Mouse (Mus musculus): ENCODE measurements at regions not wholly inside any gene's neighbourhood (a gene's known extent, or its start where the extent isn't known, plus 50 kb on each side); places are given as distances from the start of the nearest gene placed in this dataset.

DNA sequence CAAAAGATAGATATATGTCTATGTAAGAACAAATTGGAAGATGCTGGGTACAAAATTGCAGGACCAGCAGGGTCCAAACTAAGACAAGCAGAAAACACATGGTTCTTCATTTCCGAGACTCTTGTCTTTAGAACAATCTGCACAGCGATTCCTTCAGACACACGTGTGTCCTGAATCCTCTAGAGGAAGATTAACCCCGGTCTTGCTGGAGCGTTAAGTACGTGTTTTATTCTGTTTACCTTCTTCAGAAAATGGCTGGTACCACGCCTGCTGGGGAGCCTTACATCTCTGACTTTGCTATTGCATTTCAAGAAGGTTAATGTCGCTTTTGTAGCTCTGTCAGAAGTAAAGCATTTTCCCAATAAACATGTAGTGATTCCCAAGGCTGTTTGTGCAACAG lies 87.3 kb upstream of the Sox2 start:
- no peak for ATAC-seq (ENCODE audit: insufficient number of reproducible peaks, low FRiP score, low TSS enrichment, low read depth)
- 48% methylated on average over 8 of the region's 8 CpGs for WGBS

DNA sequence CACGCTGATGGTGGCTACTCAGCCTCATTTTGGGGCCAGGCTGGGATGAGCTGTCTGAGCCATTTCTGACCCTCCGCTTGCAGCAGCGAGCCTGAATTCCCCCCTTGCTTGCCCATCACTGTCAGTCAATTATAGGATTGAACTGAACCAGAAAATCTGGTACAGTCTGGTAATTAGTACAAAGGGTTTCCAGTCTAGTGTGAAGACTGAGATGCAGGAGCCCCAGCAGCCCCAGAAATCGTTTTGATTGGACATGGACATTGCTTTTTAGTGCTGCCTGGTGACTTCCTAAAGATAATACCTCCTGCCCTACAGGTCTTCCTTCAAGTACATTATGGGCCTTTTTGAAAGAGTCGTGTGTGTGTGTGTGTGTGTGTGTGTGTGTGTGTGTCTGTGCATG lies 88.5 kb upstream of the Sox2 start:
- no peak for ATAC-seq (ENCODE audit: insufficient number of reproducible peaks, low FRiP score, low TSS enrichment, low read depth)
- H3K4me2 ChIP-seq (replicated peaks), result no peak overlapping the region
- H3K4me1 ChIP-seq, result no peaks in the 10 kb centered on the region

More for the DNA sequence above, 87.3 kb upstream of the Sox2 start:
- Histone ChIP-seq H3K36me3 (no peaks in the 10 kb centered on the region), H3K9me3 (replicated peaks) (no peaks in the 10 kb centered on the region), H3K27ac (replicated peaks) (no peak overlapping the region), H3K4me2 (replicated peaks) (no peak overlapping the region), H3K9ac (no peak overlapping the region), H3K4me3 (replicated peaks) (no peak overlapping the region), H3K4me1 (no peaks in the 10 kb centered on the region), H3K27me3 (no peaks in the 10 kb centered on the region)

DNA sequence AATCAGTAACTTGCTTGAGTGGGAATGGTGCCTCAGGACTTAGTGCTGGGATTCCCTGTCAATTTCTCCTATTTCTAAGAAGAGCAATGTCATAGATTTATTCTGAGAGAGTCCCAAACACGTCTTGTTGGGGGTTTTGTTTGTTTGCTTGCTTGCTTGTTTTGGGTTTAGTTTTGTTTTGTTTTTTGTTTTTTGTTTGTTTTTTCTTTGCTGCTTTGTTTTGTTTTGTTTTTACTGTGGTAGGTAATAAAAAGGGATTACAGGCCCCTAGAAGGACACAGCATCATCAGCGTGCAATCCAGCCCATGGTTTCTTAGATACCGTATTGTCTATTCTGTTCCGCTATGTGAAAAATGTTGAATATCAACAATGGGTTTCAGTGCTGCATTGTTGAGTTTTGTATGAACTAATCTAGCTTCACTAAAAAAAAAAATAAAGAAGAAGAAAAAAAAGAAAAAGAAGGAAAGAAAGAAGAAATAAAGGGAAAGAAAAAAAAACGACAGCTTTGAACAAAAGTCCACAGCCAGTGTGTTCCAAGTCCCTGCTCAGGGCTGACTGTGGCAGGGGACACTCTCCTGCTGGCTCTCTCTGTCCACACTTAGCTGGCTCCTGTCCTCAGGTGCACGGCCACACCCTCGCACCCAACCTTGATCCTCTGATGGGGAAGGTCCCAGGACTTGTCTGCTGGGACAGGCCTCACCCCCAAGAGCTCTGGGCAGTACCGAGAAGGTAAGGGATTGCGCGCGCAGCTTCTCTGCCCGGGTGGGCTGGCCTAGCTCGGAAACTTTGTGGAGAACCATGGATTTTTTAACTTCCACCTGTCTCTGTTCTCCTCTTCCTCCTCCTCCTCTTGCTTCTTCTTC lies 90.1 kb upstream of the Sox2 start:
- WGBS, result 58% methylated on average over 13 of the region's 13 CpGs
- H3K9me3 ChIP-seq (replicated peaks), result no peaks in the 10 kb centered on the region
- H3K27ac ChIP-seq (replicated peaks), result no peak overlapping the region
- no peaks in the 10 kb centered on the region for H3K36me3 ChIP-seq
- no peak overlapping the region for H3K4me3 ChIP-seq (replicated peaks)
- no peak for ATAC-seq (ENCODE audit: insufficient number of reproducible peaks, low FRiP score, low TSS enrichment, low read depth)
- no peak overlapping the region for H3K4me2 ChIP-seq (replicated peaks)
- no peaks in the 10 kb centered on the region for H3K4me1 ChIP-seq
- no peaks in the 10 kb centered on the region for H3K27me3 ChIP-seq
- no peak overlapping the region for H3K9ac ChIP-seq

More for the DNA sequence above, 88.5 kb upstream of the Sox2 start:
- WGBS, result 27% methylated on average over 5 of the region's 5 CpGs
- Histone ChIP-seq H3K9ac (no peak overlapping the region), H3K36me3 (no peaks in the 10 kb centered on the region), H3K4me3 (replicated peaks) (no peak overlapping the region), H3K9me3 (replicated peaks) (no peaks in the 10 kb centered on the region), H3K27me3 (no peaks in the 10 kb centered on the region), H3K27ac (replicated peaks) (no peak overlapping the region)

DNA sequence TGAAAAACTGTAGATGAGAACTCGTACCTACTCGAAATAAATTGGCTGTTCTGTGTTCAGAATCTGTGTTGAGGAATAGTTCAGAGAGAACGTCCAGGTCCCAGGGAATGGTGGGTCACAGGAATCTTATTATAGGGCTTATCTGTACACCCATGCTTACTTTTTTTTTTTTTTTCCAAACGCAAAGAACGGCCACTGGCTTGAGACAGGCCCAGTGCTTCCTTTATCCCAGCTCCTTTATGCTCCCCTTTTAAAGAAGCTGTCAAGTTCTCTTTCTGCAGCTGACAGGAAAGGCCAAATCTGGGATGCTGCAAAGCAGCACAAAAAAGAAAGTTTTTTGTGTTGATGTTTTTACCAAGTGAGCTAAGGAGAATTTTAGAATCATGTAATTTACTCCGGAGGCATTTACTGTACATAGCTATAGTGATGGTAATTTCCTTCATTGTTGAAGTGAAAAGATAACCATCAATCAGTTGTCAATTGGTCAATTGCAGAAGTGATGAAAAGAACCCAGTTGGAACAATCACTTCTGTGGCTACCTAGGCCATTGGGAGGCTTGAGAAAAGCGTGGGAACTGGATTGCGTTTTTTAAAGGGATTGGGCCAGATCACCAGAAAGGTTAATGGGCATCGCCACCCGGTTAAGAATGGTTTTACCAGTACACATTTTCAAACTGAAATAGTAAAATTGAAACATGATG lies 91.2 kb upstream of the Sox2 start:
- Histone ChIP-seq H3K9ac (no peak overlapping the region), H3K9me3 (replicated peaks) (no peaks in the 10 kb centered on the region), H3K4me2 (replicated peaks) (no peak overlapping the region), H3K27me3 (no peaks in the 10 kb centered on the region), H3K36me3 (no peaks in the 10 kb centered on the region), H3K4me1 (no peaks in the 10 kb centered on the region), H3K4me3 (replicated peaks) (no peak overlapping the region), H3K27ac (replicated peaks) (no peak overlapping the region)
- 65% methylated on average over 10 of the region's 10 CpGs for WGBS
- no peak for ATAC-seq (ENCODE audit: insufficient number of reproducible peaks, low FRiP score, low TSS enrichment, low read depth)

DNA sequence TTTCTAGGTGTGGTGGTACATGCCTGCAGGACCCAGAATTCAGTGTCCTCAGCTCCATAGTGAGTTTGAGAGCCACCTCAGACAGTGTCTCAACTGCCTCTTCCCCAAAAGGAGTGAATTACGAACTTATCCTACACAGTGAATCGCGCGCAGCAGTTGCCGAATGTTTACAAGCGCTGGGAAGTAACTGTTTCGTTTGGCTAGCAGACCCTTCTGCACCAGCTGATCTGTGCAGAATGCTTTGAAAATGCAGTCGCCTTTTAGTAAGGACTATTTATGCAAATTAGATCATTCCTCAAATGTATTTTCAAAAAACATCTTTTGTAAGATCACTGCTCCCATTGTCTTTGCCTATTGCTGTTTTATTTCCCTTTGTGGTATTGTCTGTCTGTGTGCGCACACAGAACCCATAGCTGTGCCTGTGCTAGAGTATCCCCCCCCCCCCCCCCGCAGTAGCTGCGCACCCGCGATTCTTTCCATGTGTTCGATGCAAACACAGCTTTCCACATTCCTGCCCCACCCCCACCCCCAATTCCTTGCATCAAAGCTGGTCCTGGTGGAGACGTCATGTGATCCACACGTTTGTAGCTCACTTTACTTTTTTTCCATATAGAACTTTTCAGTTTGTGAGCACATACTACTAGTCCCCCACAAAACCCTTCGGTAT lies 97.5 kb upstream of the Sox2 start:
- ATAC-seq (ENCODE audit: insufficient number of reproducible peaks, low FRiP score, low TSS enrichment, low read depth), result no peak

DNA sequence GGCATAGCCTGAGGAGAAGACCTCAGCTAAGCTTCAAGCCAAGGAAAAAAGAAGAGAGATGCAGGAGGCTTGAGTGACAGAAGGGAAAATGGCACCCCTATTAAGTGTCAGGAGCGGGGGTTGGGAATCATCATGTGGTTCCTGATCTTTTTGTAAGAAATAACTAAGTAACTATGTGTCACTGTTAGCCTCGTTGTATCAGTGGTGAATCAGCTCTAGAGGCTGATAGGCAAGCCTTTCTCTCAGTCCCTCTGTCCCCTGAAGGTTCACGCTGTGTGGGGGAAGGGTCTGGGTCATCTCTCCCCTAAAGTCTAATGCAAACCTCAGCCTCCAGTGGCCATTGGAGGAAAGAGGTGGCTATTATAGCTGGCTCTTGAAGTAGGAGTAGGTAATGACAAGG lies 99.1 kb upstream of the Sox2 start:
- no peaks in the 10 kb centered on the region for H3K27me3 ChIP-seq

More for the DNA sequence above, 97.5 kb upstream of the Sox2 start:
- 32% methylated on average over 17 of the region's 17 CpGs for WGBS
- Histone ChIP-seq H3K27me3 (no peaks in the 10 kb centered on the region), H3K9me3 (replicated peaks) (no peaks in the 10 kb centered on the region), H3K36me3 (no peaks in the 10 kb centered on the region), H3K27ac (replicated peaks) (no peak overlapping the region), H3K4me3 (replicated peaks) (no peak overlapping the region), H3K9ac (no peak overlapping the region), H3K4me1 (no peaks in the 10 kb centered on the region), H3K4me2 (replicated peaks) (peak overlapping the region; percentile 29; the same call in 1 of the 2 replicates)

DNA sequence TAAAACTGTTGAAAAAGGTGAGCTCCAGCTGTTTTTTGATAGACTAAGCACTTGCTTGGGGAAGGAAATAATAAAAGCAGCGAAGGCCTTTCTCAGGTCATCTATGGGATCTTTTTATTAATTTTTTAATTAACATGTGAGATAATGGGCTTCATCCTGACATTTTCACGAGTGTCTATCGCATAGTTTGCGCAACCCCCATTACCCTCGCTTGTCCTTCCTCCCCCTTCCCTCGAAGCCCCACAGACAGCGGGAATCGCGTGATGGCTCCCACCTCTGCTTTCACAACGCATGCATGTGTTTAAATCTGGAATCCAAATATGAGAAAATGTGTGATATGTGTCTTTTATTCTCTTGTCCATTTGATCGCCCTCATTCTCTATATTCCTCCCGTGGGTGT lies 100.0 kb upstream of the Sox2 start:
- 77% methylated on average over 12 of the region's 12 CpGs for WGBS
- ATAC-seq (ENCODE audit: insufficient number of reproducible peaks, low FRiP score, low TSS enrichment, low read depth), result no peak

More for the DNA sequence above, 99.1 kb upstream of the Sox2 start:
- WGBS, result 59% methylated on average over 3 of the region's 3 CpGs
- Histone ChIP-seq H3K9me3 (replicated peaks) (no peaks in the 10 kb centered on the region), H3K9ac (no peak overlapping the region), H3K36me3 (no peaks in the 10 kb centered on the region), H3K27ac (replicated peaks) (no peak overlapping the region), H3K4me3 (replicated peaks) (no peak overlapping the region), H3K4me2 (replicated peaks) (no peak overlapping the region), H3K4me1 (no peaks in the 10 kb centered on the region)
- no peak for ATAC-seq (ENCODE audit: insufficient number of reproducible peaks, low FRiP score, low TSS enrichment, low read depth)

DNA sequence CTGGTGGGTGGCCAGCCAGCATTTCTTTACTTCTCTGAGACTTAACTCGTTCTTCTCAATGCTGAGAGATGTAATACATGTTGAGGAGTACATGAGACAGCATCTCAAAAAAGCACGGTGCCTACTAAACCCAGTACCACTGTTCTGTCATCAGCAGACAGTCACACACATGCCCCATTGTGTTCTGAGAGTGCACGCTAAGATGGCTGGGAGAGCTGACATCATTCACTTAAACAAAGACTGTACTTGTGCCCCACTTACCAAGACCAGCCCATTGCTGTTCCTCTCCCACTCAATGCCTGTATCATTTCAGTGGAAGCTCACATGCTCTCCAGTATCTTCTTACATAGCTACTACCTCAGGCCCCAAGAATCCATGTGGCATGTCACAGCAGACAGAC lies 117.8 kb upstream of the Sox2 start:
- Histone ChIP-seq H3K36me3 (no peaks in the 10 kb centered on the region), H3K4me2 (replicated peaks) (no peak overlapping the region), H3K9ac (no peak overlapping the region), H3K27ac (replicated peaks) (no peak overlapping the region), H3K9me3 (replicated peaks) (no peaks in the 10 kb centered on the region), H3K27me3 (no peaks in the 10 kb centered on the region), H3K4me3 (replicated peaks) (no peak overlapping the region), H3K4me1 (0 out of 2 replicates have a peak, but pooled peaks cover 5% of the 10 kb centered on the region)
- WGBS, result 36% methylated on average over 3 of the region's 3 CpGs
- ATAC-seq (ENCODE audit: insufficient number of reproducible peaks, low FRiP score, low TSS enrichment, low read depth), result peak; percentile 11; the same call in 1 of the 2 replicates

More for the DNA sequence above, 100.0 kb upstream of the Sox2 start:
- Histone ChIP-seq H3K27me3 (no peaks in the 10 kb centered on the region), H3K27ac (replicated peaks) (no peak overlapping the region), H3K9me3 (replicated peaks) (no peaks in the 10 kb centered on the region), H3K4me1 (no peaks in the 10 kb centered on the region), H3K9ac (no peak overlapping the region), H3K4me2 (replicated peaks) (no peak overlapping the region), H3K4me3 (replicated peaks) (no peak overlapping the region), H3K36me3 (no peaks in the 10 kb centered on the region)

DNA sequence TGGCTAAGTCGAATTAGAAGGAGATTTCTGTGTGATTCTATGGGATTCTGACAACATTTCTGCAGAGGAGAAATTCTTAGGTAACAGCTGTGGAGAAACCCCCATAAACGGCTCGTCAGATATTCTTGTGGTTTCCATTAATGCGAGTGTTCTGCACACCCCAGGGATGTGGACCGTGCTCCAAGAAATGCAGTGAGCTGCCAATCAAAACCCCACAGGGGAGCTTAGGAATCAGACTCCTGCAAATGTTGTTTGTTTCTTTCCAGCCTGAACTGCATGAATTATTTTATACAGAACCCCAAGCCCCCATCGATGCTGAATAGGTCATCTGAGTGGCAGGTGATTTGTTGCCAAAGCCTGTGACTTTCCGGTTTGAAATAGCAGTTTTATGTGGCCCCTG lies 118.4 kb upstream of the Sox2 start:
- no peak for ATAC-seq (ENCODE audit: insufficient number of reproducible peaks, low FRiP score, low TSS enrichment, low read depth)
- Histone ChIP-seq H3K4me2 (replicated peaks) (no peak overlapping the region), H3K36me3 (no peaks in the 10 kb centered on the region), H3K27me3 (no peaks in the 10 kb centered on the region), H3K9ac (no peak overlapping the region), H3K9me3 (replicated peaks) (no peaks in the 10 kb centered on the region), H3K27ac (replicated peaks) (no peak overlapping the region), H3K4me1 (0 out of 2 replicates have a peak, but pooled peaks cover 5% of the 10 kb centered on the region), H3K4me3 (replicated peaks) (no peak overlapping the region)
- WGBS, result 30% methylated on average over 7 of the region's 7 CpGs

DNA sequence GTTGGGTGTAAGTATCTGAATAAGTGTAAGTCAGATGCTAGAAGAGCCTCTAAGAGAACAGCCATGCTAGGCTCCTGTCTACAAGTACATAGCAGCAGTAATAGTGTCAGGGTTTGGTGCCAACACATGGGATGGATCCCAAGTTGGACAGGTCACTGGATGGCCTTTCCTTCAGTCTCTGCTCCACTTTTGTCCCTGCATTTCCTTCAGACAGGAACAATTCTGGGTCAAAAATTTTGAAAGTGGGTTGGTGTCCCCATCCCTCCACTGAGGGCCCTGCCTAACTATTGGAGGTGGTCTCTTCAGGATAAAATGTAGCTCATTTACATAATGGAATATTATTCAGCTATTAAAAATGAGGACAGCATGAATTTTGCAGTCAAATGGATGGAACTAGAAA lies 122.7 kb upstream of the Sox2 start:
- Histone ChIP-seq H3K27ac (replicated peaks) (no peak overlapping the region), H3K4me1 (0 out of 2 replicates have a peak, but pooled peaks cover 5% of the 10 kb centered on the region), H3K9me3 (replicated peaks) (0 out of 2 replicates have a peak, but pooled peaks cover 3% of the 10 kb centered on the region), H3K36me3 (no peaks in the 10 kb centered on the region), H3K9ac (no peak overlapping the region), H3K27me3 (no peaks in the 10 kb centered on the region), H3K4me3 (replicated peaks) (no peak overlapping the region), H3K4me2 (replicated peaks) (no peak overlapping the region)
- ATAC-seq (ENCODE audit: insufficient number of reproducible peaks, low FRiP score, low TSS enrichment, low read depth), result no peak

DNA sequence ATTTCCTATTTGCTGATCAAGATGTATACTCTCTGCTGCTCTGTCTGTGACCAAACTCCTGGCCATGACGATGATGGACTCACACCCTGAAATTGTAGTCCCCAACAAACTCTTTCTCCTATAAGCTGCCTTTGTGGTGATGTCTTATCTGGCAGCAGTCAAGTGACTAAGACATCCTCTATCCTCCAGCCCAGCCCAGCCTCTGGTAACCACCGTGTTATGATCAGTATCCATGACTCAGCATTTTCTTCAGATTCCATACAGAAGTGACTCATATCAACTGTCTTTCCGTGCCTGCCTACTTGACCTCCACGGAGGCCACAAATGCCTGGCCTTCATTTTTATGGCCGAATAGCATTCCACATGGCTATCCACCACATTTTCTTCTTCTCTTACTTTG lies 124.5 kb upstream of the Sox2 start:
- 86% methylated on average over 5 of the region's 5 CpGs for WGBS
- Histone ChIP-seq H3K4me2 (replicated peaks) (no peak overlapping the region), H3K9me3 (replicated peaks) (0 out of 2 replicates have a peak, but pooled peaks cover 3% of the 10 kb centered on the region), H3K27ac (replicated peaks) (no peak overlapping the region), H3K4me3 (replicated peaks) (no peak overlapping the region), H3K36me3 (no peaks in the 10 kb centered on the region), H3K9ac (no peak overlapping the region), H3K4me1 (no peaks in the 10 kb centered on the region), H3K27me3 (no peaks in the 10 kb centered on the region)
- ATAC-seq (ENCODE audit: insufficient number of reproducible peaks, low FRiP score, low TSS enrichment, low read depth), result no peak

Measured in embryonic facial prominence, embryonic 15.5 days (tissue).